Mouse (Mus musculus): ENCODE data around the gene Hif3a.

DNA sequence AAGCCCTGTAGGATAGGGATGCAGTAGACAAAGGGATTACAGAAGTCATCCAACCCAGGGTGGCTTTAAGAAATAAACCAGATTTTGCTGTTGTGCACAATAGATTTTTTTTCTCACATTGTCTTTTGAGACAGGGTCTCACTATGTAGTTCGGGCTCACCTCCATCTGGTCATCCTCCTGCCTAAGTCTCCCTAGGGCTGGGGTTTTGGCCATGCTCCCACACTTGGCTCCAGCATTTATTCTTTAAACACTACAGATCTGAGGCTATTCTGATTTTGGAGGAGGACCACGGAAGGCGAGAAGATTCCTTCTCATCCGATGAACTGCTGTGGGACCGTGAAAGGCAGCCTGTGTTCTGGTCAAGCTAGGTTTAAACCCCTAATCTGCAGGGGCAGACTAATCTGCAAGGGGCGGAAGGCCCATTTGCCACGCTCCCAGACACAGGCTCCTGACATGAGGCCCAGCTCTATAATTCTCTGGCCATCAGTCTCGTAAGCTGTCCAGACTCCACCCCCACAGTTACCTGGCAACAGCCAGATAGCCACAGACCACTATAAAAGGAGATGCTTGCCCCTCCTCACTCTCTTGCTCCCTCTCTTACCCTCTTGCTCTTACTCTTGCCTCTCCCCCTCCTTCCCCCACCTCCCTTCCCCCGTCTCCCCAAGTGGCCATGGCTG lies 24.1 kb downstream of the Hif3a start:
- no peak for TF ChIP-seq CTCF (IDR thresholded peaks at IDR 0.05; ENCODE audit: low read depth, low read length)
- no peak for TF ChIP-seq POLR2A (IDR thresholded peaks at IDR 0.05; ENCODE audit: extremely low read depth, insufficient read depth, low read length)

Data from liver, adult 2 months (tissue).